Mouse (Mus musculus): ENCODE measurements around the gene Epor. TPM values are rescaled to one million over a fixed set of nuclear protein-coding genes. Genes with fewer than 3 reads are reported as not detected.

Gene Epor
- polyA plus RNA-seq (2012; rRNA removed) = 2.1 and 2.3 TPM in 2 replicates

DNA sequence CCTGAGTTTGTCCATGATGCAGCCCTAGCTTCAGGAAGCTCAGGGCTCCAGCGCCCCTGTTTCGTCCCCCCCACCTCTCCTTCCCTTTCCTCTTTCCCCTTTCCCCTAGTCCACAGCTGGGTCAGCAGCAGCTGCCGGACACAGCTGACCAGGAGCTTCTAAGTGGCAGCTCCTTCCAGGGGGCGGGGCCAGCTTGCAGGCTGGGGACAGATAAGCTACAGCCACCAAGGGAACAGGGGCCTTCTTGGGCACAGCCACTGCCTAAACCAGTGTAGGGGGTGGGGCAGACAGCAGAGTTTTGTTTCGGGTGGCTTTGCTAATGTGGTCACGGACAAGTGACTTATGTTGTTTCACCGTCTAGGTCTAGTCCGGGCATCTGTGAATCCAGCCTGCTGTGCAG is at the start of gene Epor:
Gene Epor (minus strand): TSS at position 90 of the 400 bp plus-strand sequence.
- TF ChIP-seq POLR2A (IDR thresholded peaks at IDR 0.05; ENCODE audit: borderline replicate concordance, extremely low read depth, insufficient read depth, insufficient read length, poor library complexity, severe bottlenecking) (no peak), CTCF (IDR thresholded peaks at IDR 0.05; ENCODE audit: borderline replicate concordance, extremely low read depth, insufficient read depth, insufficient read length) (no peak)
- DNase-seq (ENCODE audit: low read depth) = no peak

DNA sequence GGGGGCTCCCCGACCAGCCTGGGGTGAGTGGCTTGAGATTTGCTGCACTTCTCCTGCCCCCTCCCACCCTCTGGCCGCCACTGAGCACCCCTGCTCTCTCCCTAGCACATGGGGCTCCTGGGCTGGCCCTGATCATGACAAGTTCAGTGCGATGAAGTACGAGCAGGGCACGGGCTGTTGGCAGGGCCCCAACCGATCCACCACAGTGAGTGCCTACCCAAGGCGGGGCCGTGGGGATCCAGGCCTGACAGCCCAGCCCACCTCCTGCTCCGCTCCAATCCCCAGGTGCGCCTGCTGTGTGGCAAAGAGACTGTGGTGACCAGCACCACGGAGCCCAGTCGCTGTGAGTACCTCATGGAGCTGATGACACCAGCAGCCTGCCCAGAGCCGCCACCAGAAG is 49.4 kb upstream of the Epor start:
- no peak for TF ChIP-seq POLR2A (IDR thresholded peaks at IDR 0.05; ENCODE audit: borderline replicate concordance, extremely low read depth, insufficient read depth, insufficient read length, poor library complexity, severe bottlenecking)
- no peak for TF ChIP-seq CTCF (IDR thresholded peaks at IDR 0.05; ENCODE audit: borderline replicate concordance, extremely low read depth, insufficient read depth, insufficient read length)
- no peak for DNase-seq (ENCODE audit: low read depth)

DNA sequence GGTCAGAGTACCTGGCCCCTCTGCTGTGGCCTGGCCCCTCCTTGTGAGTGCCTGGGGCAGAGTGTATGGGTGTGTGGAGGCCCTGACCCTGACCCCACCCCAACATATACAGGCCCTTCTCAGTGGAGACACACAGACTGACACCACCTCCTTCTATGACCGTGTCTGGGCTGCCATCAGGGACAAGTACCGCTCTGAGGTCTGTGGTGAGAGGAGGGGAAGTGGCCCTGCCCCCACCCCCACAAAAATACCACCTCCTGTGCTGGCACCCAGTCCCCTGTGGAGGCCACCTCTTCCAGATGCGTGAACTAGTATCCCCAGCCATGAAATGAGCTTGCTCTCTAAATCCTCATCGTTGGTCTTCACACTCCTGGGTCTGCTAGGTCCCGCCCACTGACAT is 47.7 kb upstream of the Epor start:
- DNase-seq (ENCODE audit: low read depth) = no peak
- TF ChIP-seq POLR2A (IDR thresholded peaks at IDR 0.05; ENCODE audit: borderline replicate concordance, extremely low read depth, insufficient read depth, insufficient read length, poor library complexity, severe bottlenecking) = no peak
- TF ChIP-seq CTCF (IDR thresholded peaks at IDR 0.05; ENCODE audit: borderline replicate concordance, extremely low read depth, insufficient read depth, insufficient read length) = no peak

DNA sequence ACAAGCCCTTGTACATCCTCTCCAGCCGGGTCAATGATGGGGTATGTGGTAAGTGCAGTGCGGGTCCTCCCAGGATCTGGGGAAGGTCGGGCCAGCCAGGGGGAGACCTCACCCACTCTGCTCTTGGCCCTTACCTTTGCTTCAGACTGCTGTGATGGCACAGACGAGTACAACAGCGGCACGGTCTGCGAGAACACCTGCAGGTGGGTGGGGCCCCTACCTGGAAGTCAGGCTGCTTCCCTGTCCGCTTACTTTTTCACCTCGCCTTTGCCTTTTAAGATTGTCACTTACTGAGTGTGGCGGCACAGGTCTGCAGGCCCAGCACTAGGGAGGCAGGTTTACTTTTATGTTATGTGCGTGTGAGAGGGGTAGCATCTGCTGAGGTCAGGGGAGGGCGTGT is 41.2 kb upstream of the Epor start:
- DNase-seq (ENCODE audit: low read depth) = no peak
- TF ChIP-seq CTCF (IDR thresholded peaks at IDR 0.05; ENCODE audit: borderline replicate concordance, extremely low read depth, insufficient read depth, insufficient read length) (no peak), POLR2A (IDR thresholded peaks at IDR 0.05; ENCODE audit: borderline replicate concordance, extremely low read depth, insufficient read depth, insufficient read length, poor library complexity, severe bottlenecking) (no peak)

DNA sequence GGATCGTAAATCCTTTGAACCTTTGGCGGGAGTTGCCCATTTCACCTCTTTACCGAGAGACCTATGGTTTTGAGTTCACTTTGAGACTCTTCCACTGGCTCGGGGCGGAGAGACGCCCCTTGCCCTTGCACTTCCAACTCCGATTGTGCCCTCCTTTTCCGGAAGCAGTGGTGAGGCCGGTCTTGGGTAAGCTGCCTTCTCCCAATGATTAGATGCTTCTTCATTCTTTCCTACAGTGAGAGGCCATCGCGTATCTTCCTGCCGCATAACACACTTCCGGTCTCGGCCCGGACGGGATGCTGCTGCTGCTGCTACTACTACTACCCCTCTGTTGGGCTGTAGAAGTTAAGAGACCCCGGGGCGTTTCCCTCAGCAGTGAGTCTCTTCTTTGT is 39.9 kb upstream of the Epor start:
- TF ChIP-seq POLR2A (IDR thresholded peaks at IDR 0.05; ENCODE audit: borderline replicate concordance, extremely low read depth, insufficient read depth, insufficient read length, poor library complexity, severe bottlenecking) (no peak), CTCF (IDR thresholded peaks at IDR 0.05; ENCODE audit: borderline replicate concordance, extremely low read depth, insufficient read depth, insufficient read length) (no peak)
- DNase-seq (ENCODE audit: low read depth) = no peak

DNA sequence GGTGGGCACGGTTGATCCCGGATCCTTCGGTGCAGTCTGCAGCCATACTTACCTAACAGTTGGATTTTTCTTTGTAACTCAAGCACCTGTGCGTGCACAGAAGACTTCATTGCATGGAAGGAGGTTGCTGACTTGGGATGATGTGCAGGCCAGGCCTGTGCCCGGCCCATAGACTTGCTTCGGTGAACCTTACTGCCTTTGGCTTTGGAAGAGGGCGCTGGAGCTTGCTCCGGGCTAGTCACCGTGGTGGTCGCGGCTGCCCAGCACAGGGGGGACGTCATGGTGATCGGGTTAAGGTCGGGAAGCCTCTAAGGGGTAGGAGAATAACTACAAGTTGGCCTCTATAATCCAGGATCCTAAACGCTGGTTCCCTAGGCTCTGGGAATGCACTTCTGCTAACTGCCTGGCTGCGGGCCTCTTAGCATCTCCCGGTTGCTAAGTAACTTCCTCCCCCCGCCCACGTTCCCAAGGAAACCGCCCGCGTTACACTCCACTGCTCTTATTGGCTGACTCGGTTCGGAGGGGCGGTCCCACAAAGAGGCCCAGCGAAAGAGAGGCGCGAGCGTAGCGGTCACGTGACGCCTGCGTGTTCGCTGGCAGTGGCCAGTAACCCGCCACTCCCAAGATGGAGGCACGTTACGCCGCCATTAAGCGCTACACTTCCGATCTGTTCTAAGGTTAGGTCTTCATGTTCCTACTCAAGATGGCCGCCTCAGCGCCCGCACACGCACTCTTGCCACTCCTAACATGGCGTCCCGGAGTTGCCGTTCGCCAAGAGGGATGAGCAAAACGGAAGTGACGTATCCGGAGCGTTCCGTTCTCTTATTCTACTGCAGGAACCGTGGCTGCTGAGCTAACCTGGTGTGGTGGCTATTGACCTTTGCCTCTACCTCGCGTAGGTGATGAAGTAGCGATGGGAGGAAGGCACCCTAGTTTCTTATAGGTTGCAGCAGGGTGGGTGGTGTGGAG is 39.2 kb upstream of the Epor start, which contains the start of the genes Ccdc151 and Prkcsh:
Gene Ccdc151 (minus strand): TSS at position 441 of the 969 bp plus-strand sequence.
Gene Prkcsh (plus strand): TSS at position 613 of the 969 bp plus-strand sequence.
- TF ChIP-seq CTCF (IDR thresholded peaks at IDR 0.05; ENCODE audit: borderline replicate concordance, extremely low read depth, insufficient read depth, insufficient read length) (no peak), POLR2A (IDR thresholded peaks at IDR 0.05; ENCODE audit: borderline replicate concordance, extremely low read depth, insufficient read depth, insufficient read length, poor library complexity, severe bottlenecking) (peak; percentile 48; the same call in 1 of the 2 replicates)

DNA sequence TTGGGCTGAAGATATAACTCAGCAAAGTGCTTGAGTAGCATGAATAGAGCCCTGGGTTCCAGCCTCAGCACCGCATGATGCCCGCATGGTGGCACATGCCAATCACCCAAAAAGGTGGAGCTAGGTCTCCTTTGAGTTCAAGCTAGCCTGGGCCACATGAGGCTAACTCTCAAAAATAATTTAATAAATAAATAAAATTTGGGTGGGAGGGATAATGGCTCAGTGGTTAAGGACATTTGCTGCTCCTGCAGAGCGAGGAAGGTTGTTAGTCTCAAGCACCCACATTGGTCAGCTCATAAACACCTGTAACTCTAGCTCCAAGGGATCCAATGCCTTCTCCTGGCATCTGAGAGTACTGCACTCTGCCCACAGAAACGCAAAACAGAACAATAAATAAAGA is 38.3 kb upstream of the Epor start:
- TF ChIP-seq CTCF (IDR thresholded peaks at IDR 0.05; ENCODE audit: borderline replicate concordance, extremely low read depth, insufficient read depth, insufficient read length) (no peak), POLR2A (IDR thresholded peaks at IDR 0.05; ENCODE audit: borderline replicate concordance, extremely low read depth, insufficient read depth, insufficient read length, poor library complexity, severe bottlenecking) (no peak)
- DNase-seq (ENCODE audit: low read depth) = no peak

More for the DNA sequence above, 39.2 kb upstream of the Epor start, which contains the start of the genes Ccdc151 and Prkcsh:
- peak; percentile 100 for DNase-seq (ENCODE audit: low read depth)

DNA sequence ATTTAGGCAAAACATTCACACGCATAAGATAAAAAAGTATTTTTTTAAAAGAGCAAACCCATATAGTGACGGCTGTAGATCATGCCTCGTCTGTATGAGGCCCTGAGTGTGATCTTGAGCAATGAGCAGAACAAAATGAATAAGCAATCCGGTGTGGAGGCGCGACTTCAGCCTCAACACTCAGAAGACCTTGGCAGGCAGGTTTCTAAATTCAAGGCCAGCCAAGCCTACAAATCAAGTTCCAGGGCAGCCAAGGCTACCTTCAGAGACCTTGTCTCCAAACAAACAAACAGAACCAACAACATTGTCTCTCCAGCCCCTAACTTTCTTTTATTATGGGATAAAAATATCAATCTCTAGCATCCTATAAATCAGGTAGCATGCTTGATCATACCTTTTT is 37.0 kb upstream of the Epor start:
- DNase-seq (ENCODE audit: low read depth) = no peak
- TF ChIP-seq POLR2A (IDR thresholded peaks at IDR 0.05; ENCODE audit: borderline replicate concordance, extremely low read depth, insufficient read depth, insufficient read length, poor library complexity, severe bottlenecking) (no peak), CTCF (IDR thresholded peaks at IDR 0.05; ENCODE audit: borderline replicate concordance, extremely low read depth, insufficient read depth, insufficient read length) (no peak)

DNA sequence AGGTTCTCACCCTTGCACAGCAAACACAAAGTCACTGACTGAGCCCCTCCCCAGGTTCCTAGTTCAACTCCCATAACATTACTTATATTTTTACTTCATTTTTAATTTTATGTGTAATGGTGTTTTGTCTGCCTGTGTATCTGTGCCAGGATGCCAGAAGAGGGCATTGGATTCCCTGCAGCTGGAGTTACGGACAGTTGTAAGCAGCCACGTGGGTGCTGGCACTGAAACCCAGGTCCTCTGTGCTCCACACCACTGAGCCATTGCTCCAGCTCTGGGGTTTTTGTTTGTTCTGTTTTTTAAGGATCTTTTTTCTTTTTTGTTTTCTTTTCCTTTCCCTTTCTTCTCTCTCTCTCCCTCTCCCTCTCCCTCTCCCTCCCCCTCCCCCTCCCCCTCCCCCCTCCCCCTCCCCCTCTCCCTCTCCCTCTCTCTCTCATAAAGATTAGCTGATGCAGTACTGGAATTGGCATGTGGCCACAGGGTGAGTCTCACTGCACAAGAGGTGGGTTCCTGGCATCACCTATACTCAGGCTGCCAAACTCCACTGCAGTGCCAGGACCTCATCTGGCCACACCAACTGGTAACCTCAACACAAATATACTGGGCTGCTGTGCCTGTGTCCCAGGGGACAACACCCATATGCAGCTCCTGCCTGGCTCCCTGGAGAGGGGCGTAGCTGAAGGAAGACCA is 33.0 kb upstream of the Epor start:
- DNase-seq (ENCODE audit: low read depth) = no peak
- TF ChIP-seq POLR2A (IDR thresholded peaks at IDR 0.05; ENCODE audit: borderline replicate concordance, extremely low read depth, insufficient read depth, insufficient read length, poor library complexity, severe bottlenecking) (no peak), CTCF (IDR thresholded peaks at IDR 0.05; ENCODE audit: borderline replicate concordance, extremely low read depth, insufficient read depth, insufficient read length) (no peak)

DNA sequence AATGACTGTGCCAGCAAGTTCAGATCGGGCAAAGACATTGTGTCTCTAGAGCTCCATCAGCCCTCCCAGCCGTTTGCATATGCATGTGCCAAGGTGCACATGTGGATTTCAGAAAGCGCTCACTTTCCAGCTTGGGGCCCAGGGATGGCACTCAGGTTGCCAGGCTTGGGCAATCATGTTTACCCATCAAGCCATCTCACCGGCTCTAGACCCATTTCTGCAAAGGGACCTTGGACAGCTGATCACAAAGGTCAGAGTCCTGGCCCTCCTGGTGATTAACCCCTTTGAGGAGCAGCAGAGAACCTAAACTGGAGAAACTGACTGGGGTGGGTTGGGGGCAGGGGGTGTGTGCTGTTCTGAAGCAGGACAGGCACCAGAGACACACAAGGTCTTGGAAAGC is 28.9 kb upstream of the Epor start:
- no peak for DNase-seq (ENCODE audit: low read depth)
- TF ChIP-seq POLR2A (IDR thresholded peaks at IDR 0.05; ENCODE audit: borderline replicate concordance, extremely low read depth, insufficient read depth, insufficient read length, poor library complexity, severe bottlenecking) (no peak), CTCF (IDR thresholded peaks at IDR 0.05; ENCODE audit: borderline replicate concordance, extremely low read depth, insufficient read depth, insufficient read length) (no peak)

Measured in brain, embryonic 14.5 days (tissue).